22 mouse cellular contexts compared by ENCODE assay signal in the genomic region with DNA sequence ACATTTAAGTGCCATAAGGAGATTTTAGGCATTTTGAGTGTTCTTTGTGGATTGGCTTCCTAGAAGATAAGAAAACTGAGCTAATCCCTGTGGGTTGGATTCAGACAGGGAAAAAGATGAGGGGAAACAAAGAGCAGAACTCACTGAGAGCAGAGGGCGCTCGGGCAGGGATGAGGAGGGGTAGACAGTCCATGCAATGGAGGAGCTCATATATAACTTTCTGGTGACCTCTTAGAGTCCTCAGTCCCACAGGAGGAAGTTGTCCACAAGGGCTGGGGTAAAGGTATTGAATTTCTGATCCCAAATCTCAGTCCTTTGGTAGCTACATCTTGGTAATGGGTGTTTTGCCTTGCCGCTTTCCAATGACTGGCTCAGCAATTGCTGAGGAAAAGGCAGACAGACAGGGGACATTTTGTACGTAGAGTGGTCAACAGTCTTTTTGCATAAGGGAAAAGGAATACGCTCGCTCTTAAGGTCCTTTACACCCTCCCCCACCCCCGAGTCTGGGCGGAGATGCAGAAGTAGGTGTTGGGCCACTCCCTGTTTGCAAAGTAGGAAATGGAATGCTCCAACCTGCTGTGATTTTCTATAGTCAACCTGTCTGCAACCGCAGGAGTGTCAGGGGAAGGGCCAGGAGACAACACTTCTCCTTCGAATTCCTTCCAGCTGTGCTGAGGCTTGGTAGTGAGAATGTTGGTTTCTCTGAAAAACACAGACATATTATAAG. TPM values are rescaled to one million over a fixed set of nuclear protein-coding genes. Genes with fewer than 3 reads are reported as not detected.
DNase-seq lines count a peak whose midpoint lies in the region; ATAC-seq and TF ChIP-seq lines count a peak whose summit lies in the region.
"Had no signal": no experiment of that assay in that cellular context is flagged by ENCODE, and none has a peak within 500 bp of the region (broad histone marks: within the 10 kb centered on the region; RNA-seq: fewer than 3 reads in every experiment).

No protein-coding gene starts in this region.

- peak overlapping the region; percentile 80 for H3K27ac ChIP-seq in CH12.LX (ENCODE audit: insufficient read depth, low read depth)
- no peak overlapping the region for H3K27ac ChIP-seq in intestine, postnatal 0 days (ENCODE audit: low read depth, low read length)
- no peak overlapping the region for H3K27ac ChIP-seq in liver, embryonic 12.5 days
- H3K27ac ChIP-seq: forebrain, embryonic 12.5 days; heart, adult 2 months; heart, embryonic 15.5 days; hindbrain, embryonic 10.5 days; left cerebral cortex, adult 2 months; limb, embryonic 12.5 days; midbrain, embryonic 10.5 days; neural tube, embryonic 12.5 days had no signal

- DNase-seq in CH12.LX (ENCODE audit: extremely low read depth) (peak; percentile 76), ES-CJ7 (ENCODE audit: low read depth, low spot score) (peak; percentile 96)
- DNase-seq in naive thymus-derived CD4-positive, alpha-beta T cell, adult 2 months (ENCODE audit: low read depth) = peak; percentile 39
- DNase-seq in cerebellum, postnatal 10 days = no peak
- DNase-seq in cerebellum, postnatal 14 days = no peak
- DNase-seq in kidney, postnatal 4 days = no peak
- DNase-seq: cerebellum, postnatal 25 days; gastrocnemius, postnatal 14 days; heart, adult 2 months; right cerebral cortex, postnatal 25 days; thymus, postnatal 25 days had no signal

- dilution Hi-C loops in CH12.LX (cut with MboI; ENCODE audit: extremely low pct_ligation_motif_present, extremely low pct_unique_long_range_greater_than_20kb, low sequenced_read_pairs) = no loop called here

- no peak for TF ChIP-seq EP300 in CH12.LX (IDR thresholded peaks at IDR 0.05; ENCODE audit: low read length)

- no peaks in the 10 kb centered on the region for H3K27me3 ChIP-seq in CH12.LX (replicated peaks)
- H3K27me3 ChIP-seq in intestine, postnatal 0 days (replicated peaks; ENCODE audit: control insufficient read depth, insufficient read depth, low read length) = no peaks in the 10 kb centered on the region
- peaks cover 7% of the 10 kb centered on the region; the same call in 1 of the 2 replicates for H3K27me3 ChIP-seq in liver, embryonic 12.5 days (replicated peaks)
- H3K27me3 ChIP-seq: forebrain, embryonic 12.5 days; heart, embryonic 15.5 days; neural tube, embryonic 12.5 days; Patski had no signal

- no peak for TF ChIP-seq CTCF in CH12.LX (conservative IDR thresholded peaks at IDR 0.05 in 1 of 2, IDR thresholded peaks at IDR 0.05 in 1 of 2; ENCODE audit: low read depth in 2 of 2, low read length in 2 of 2)
- no peak for TF ChIP-seq CTCF in intestine, postnatal 0 days (IDR thresholded peaks at IDR 0.05; ENCODE audit: low read depth)

- 0 out of 2 replicates have a peak, but pooled peaks have one; percentile 39 for ATAC-seq in intestine, postnatal 0 days
- ATAC-seq in liver, embryonic 12.5 days = no peak
- ATAC-seq: inflammation-experienced regulatory T-cells, adult 6 months; Patski had no signal

- peaks cover 17 to 84% of the 10 kb centered on the region in 2 experiments for H3K4me1 ChIP-seq in CH12.LX (ENCODE audit: control insufficient read depth in 1 of 2, insufficient read depth in 2 of 2)
- H3K4me1 ChIP-seq in intestine, postnatal 0 days (replicated peaks; ENCODE audit: control insufficient read depth, insufficient read depth, low read length) = no peaks in the 10 kb centered on the region
- peaks cover 36% of the 10 kb centered on the region for H3K4me1 ChIP-seq in liver, embryonic 12.5 days
- H3K4me1 ChIP-seq: forebrain, embryonic 12.5 days; neural tube, embryonic 12.5 days had no signal

- H3K36me3 ChIP-seq in CH12.LX (replicated peaks in 1 of 2; ENCODE audit: control insufficient read depth in 1 of 2, insufficient read depth in 1 of 2, low read length in 1 of 2) = no peaks in the 10 kb centered on the region
- no peaks in the 10 kb centered on the region for H3K36me3 ChIP-seq in intestine, postnatal 0 days (ENCODE audit: control insufficient read depth, insufficient read depth)
- H3K36me3 ChIP-seq in liver, embryonic 12.5 days = no peaks in the 10 kb centered on the region
- H3K36me3 ChIP-seq: forebrain, embryonic 12.5 days; heart, embryonic 15.5 days; hindbrain, embryonic 10.5 days; limb, embryonic 12.5 days; midbrain, embryonic 10.5 days; neural tube, embryonic 12.5 days had no signal

- no peaks in the 10 kb centered on the region for H3K79me2 ChIP-seq in CH12.LX (replicated peaks; ENCODE audit: control insufficient read depth, extremely low read depth, insufficient read depth, poor library complexity, severe bottlenecking)

- peak; percentile 54 for TF ChIP-seq POLR2A in CH12.LX (IDR thresholded peaks at IDR 0.05; ENCODE audit: low read depth, low read length)

- H3K4me3 ChIP-seq in CH12.LX (replicated peaks in 1 of 3; ENCODE audit: low read depth in 2 of 3, low read length in 2 of 3, poor library complexity in 1 of 3) = peak overlapping the region in 2 of 3 experiments; percentile 13 to 18
- no peak overlapping the region for H3K4me3 ChIP-seq in intestine, postnatal 0 days (ENCODE audit: low read depth, low read length)
- H3K4me3 ChIP-seq in liver, embryonic 12.5 days = no peak overlapping the region
- H3K4me3 ChIP-seq: forebrain, embryonic 12.5 days; heart, adult 2 months; heart, embryonic 15.5 days; hindbrain, embryonic 10.5 days; left cerebral cortex, adult 2 months; limb, embryonic 12.5 days; midbrain, embryonic 10.5 days; neural tube, embryonic 12.5 days had no signal

- 23% methylated on average over 10 of the region's 10 CpGs for WGBS in intestine, postnatal 0 days
- WGBS in liver, embryonic 12.5 days (ENCODE audit: insufficient replicate concordance) = 40% methylated on average over 10 of the region's 10 CpGs

- H3K9ac ChIP-seq in CH12.LX (ENCODE audit: insufficient read depth, low read depth) = peak overlapping the region; percentile 58
- no peak overlapping the region for H3K9ac ChIP-seq in intestine, postnatal 0 days (ENCODE audit: low read depth, low read length)
- H3K9ac ChIP-seq in liver, embryonic 12.5 days = no peak overlapping the region
- H3K9ac ChIP-seq: forebrain, embryonic 12.5 days; heart, embryonic 15.5 days; limb, embryonic 12.5 days; neural tube, embryonic 12.5 days had no signal

- in situ Hi-C loops in CH12.LX (cut with MboI; ENCODE audit: low pct_ligation_motif_present, low pct_unique_long_range_greater_than_20kb, low sequenced_read_pairs) = loop anchor here (5.0 kb wide), 1 partner anchor 79 kb away; no protein-coding TSS in a partner anchor

- no peaks in the 10 kb centered on the region for H3K9me3 ChIP-seq in CH12.LX (replicated peaks; ENCODE audit: low read length)
- no peaks in the 10 kb centered on the region for H3K9me3 ChIP-seq in intestine, postnatal 0 days (ENCODE audit: control insufficient read depth)
- no peaks in the 10 kb centered on the region for H3K9me3 ChIP-seq in liver, embryonic 12.5 days (replicated peaks)
- H3K9me3 ChIP-seq: forebrain, embryonic 12.5 days; heart, embryonic 15.5 days; hindbrain, embryonic 10.5 days; midbrain, embryonic 10.5 days; neural tube, embryonic 12.5 days had no signal

- peak overlapping the region; percentile 87 for H3K4me2 ChIP-seq in CH12.LX (ENCODE audit: insufficient read depth, low read depth, poor library complexity, severe bottlenecking)
- H3K4me2 ChIP-seq in intestine, postnatal 0 days (replicated peaks; ENCODE audit: low read depth) = peak overlapping the region; percentile 58
- no peak overlapping the region for H3K4me2 ChIP-seq in liver, embryonic 12.5 days
- H3K4me2 ChIP-seq: forebrain, embryonic 12.5 days; heart, embryonic 15.5 days; limb, embryonic 12.5 days; neural tube, embryonic 12.5 days had no signal

- no peak for TF ChIP-seq RAD21 in CH12.LX (IDR thresholded peaks at IDR 0.05; ENCODE audit: low read depth, low read length)

TF ChIP-seq in CH12.LX, 34 proteins besides CTCF, POLR2A, EP300 and RAD21 (continues in another document):
- TF ChIP-seq JUN (IDR thresholded peaks at IDR 0.05; ENCODE audit: insufficient read depth, low read depth, low read length) (no peak), SMC3 (IDR thresholded peaks at IDR 0.05; ENCODE audit: low read depth, low read length) (no peak), NRF1 (IDR thresholded peaks at IDR 0.05; ENCODE audit: low read depth, low read length) (no peak), RCOR1 (conservative IDR thresholded peaks at IDR 0.05; ENCODE audit: low read depth, low read length) (no peak), NELFE (IDR thresholded peaks at IDR 0.05; ENCODE audit: low read depth, low read length) (no peak; the same call in 1 of the 2 replicates), TBP (conservative IDR thresholded peaks at IDR 0.05; ENCODE audit: low read depth, low read length) (peak; percentile 92), ZMIZ1 (IDR thresholded peaks at IDR 0.05; ENCODE audit: low read depth, low read length) (peak; percentile 81; the same call in 1 of the 2 replicates), GABPA (IDR thresholded peaks at IDR 0.05; ENCODE audit: insufficient replicate concordance, low read depth, low read length) (no peak), ZKSCAN1 (IDR thresholded peaks at IDR 0.05; ENCODE audit: borderline replicate concordance, low read depth, low read length) (no peak), ETS1 (conservative IDR thresholded peaks at IDR 0.05; ENCODE audit: low read depth, low read length) (no peak; the same call in 1 of the 2 replicates), UBTF (IDR thresholded peaks at IDR 0.05; ENCODE audit: low read depth, low read length) (no peak), ZC3H11A (IDR thresholded peaks at IDR 0.05; ENCODE audit: low read depth, low read length) (no peak), USF1 (IDR thresholded peaks at IDR 0.05; ENCODE audit: low read depth, low read length) (no peak), MXI1 (IDR thresholded peaks at IDR 0.05; ENCODE audit: low read depth, low read length) (no peak), ELF1 (IDR thresholded peaks at IDR 0.05; ENCODE audit: low read depth, low read length) (peak; percentile 69), JUND (conservative IDR thresholded peaks at IDR 0.05; ENCODE audit: low read depth, low read length) (no peak), SIN3A (IDR thresholded peaks at IDR 0.05; ENCODE audit: low read length) (no peak)

RNA-seq across cellular contexts. Expression of a gene that starts 20.2 kb away (rescaled TPM):
- total RNA-seq in CH12.LX (2012; rRNA removed) (43.1 and 47.2 TPM in 2 replicates), CH12.LX (2014; rRNA removed) (72.1 and 77.3 TPM in 2 replicates)
- polyA plus RNA-seq in CH12.LX (2012; ENCODE audit: insufficient read length, low read depth) = 78.2 and 95.1 TPM in 2 replicates
- polyA plus RNA-seq in intestine, postnatal 0 days (2015; fragmentation: Nextera tagmentation; extraction: Ambion mirVana) = 14.4 and 16.0 TPM in 2 replicates
- 76.2 and 78.4 TPM in 2 replicates for polyA plus RNA-seq in liver, embryonic 12.5 days (2016; fragmentation: Nextera tagmentation; extraction: Ambion mirVana)

RNA-seq across cellular contexts. Expression of a gene that starts 48.8 kb away (rescaled TPM):
- total RNA-seq in CH12.LX (2012; rRNA removed) (14.3 and 24.1 TPM in 2 replicates), CH12.LX (2014; rRNA removed) (20.5 and 23.4 TPM in 2 replicates)
- polyA plus RNA-seq in CH12.LX (2012; ENCODE audit: insufficient read length, low read depth) = 17.8 and 20.8 TPM in 2 replicates
- polyA plus RNA-seq in intestine, postnatal 0 days (2015; fragmentation: Nextera tagmentation; extraction: Ambion mirVana) = 17.6 and 19.0 TPM in 2 replicates
- polyA plus RNA-seq in liver, embryonic 12.5 days (2016; fragmentation: Nextera tagmentation; extraction: Ambion mirVana) = 12.3 and 13.6 TPM in 2 replicates

Comparison
In these comparisons a context has a peak if more than half of its experiments do, and no peak if none do; other contexts are left out.
1. DNase-seq: peak in CH12.LX (single experiment), ES-CJ7 (single experiment) and naive thymus-derived CD4-positive, alpha-beta T cell, adult 2 months (single experiment); none in cerebellum, postnatal 10 days (0 of 2), cerebellum, postnatal 14 days (0 of 2) and kidney, postnatal 4 days (0 of 2).
2. H3K4me3 ChIP-seq: peak in CH12.LX (2 of 3); none in intestine, postnatal 0 days (single experiment) and liver, embryonic 12.5 days (single experiment).